Mouse (Mus musculus): ENCODE measurements around the gene F13b. TPM values are rescaled to one million over a fixed set of nuclear protein-coding genes. Genes with fewer than 3 reads are reported as not detected.
A peak's percentile ranks its signal among the peaks of the same experiment; 100 is the strongest.

F13b gene
- polyA plus RNA-seq, 1 experiment = not detected

DNA sequence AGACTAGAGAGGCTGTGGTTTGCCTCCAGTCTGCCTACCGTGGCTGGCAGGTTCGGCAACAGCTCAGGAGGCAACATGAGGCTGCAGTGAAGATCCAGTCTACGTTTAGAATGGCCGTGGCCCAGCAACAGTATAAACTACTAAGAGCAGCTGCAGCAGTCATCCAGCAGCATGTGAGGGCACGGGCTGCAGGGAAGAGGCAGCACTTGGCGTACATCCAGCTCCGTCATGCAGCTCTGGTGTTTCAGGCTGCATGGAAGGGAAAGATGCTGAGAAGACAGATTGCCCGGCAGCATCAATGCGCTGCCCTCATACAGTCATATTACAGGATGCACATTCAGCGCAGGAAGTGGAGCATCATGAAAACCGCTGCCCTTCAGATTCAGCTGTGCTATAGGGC lies 22.6 kb upstream of the F13b start:
- Histone ChIP-seq H3K36me3 (ENCODE audit: control insufficient read depth, insufficient read depth, low read length, poor library complexity, severe bottlenecking) (peaks cover 52% of the 10 kb centered on the region), H3K4me3 (ENCODE audit: low read depth, low read length) (no peak overlapping the region), H3K9ac (ENCODE audit: low read depth, poor library complexity, severe bottlenecking) (no peak overlapping the region), H3K27ac (ENCODE audit: insufficient read depth, low read length) (no peak overlapping the region), H3K4me1 (ENCODE audit: control insufficient read depth, insufficient read depth, low read length) (no peaks in the 10 kb centered on the region), H3K27me3 (ENCODE audit: control insufficient read depth, insufficient read depth, low read length, poor library complexity, severe bottlenecking) (no peaks in the 10 kb centered on the region), H3K9me3 (replicated peaks; ENCODE audit: control insufficient read depth, insufficient read depth, low read length, poor library complexity, severe bottlenecking) (no peaks in the 10 kb centered on the region)
- TF ChIP-seq EP300 (IDR thresholded peaks at IDR 0.05; ENCODE audit: insufficient read depth, low read depth, low read length) (no peak), POLR2A (IDR thresholded peaks at IDR 0.05; ENCODE audit: insufficient read depth, low read length) (no peak), CTCF (IDR thresholded peaks at IDR 0.05; ENCODE audit: low read depth, low read length) (no peak)

DNA sequence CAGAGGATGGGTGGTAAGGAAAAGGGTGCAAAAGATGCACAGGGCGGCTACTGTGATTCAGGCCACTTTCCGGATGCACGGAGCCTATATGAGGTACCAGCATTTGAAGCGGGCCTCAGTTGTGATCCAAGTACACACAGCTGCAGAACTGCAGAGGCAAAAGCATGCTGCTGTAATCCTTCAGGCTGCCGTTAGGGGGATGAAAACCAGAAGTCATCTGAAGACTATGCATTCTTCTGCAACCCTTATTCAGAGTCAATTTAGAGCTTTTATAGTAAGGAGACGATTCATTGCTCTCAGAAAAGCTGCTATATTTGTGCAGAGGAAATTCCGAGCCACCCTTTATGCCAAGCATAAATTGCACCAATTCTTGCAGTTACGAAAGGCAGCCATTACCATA lies 21.3 kb upstream of the F13b start:
- H3K36me3 ChIP-seq (ENCODE audit: control insufficient read depth, insufficient read depth, low read length, poor library complexity, severe bottlenecking) = peaks cover 39% of the 10 kb centered on the region

DNA sequence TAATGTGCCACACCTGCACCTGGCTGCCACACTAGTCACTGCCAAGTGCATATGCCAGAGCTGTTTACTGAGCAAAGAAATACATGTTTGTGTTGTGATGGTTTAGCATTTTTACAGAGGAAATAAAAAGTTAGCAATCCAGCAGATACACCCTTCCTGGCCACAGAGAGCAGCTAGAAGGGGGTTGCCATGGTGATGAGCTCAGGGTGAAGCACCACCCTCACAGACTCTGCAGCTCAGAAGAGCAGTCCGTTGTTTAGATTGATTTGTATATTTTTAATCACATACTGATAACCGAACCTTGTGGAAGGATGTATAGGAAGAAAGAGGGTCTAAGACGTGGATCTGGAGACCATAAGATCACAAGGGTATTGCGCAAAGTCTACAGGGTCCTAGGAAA lies 20.4 kb upstream of the F13b start:
- Histone ChIP-seq H3K36me3 (ENCODE audit: control insufficient read depth, insufficient read depth, low read length, poor library complexity, severe bottlenecking) (peaks cover 31% of the 10 kb centered on the region), H3K9ac (ENCODE audit: low read depth, poor library complexity, severe bottlenecking) (no peak overlapping the region), H3K27me3 (ENCODE audit: control insufficient read depth, insufficient read depth, low read length, poor library complexity, severe bottlenecking) (no peaks in the 10 kb centered on the region), H3K4me1 (ENCODE audit: control insufficient read depth, insufficient read depth, low read length) (no peaks in the 10 kb centered on the region), H3K4me3 (ENCODE audit: low read depth, low read length) (no peak overlapping the region), H3K9me3 (replicated peaks; ENCODE audit: control insufficient read depth, insufficient read depth, low read length, poor library complexity, severe bottlenecking) (no peaks in the 10 kb centered on the region), H3K27ac (ENCODE audit: insufficient read depth, low read length) (no peak overlapping the region)
- TF ChIP-seq EP300 (IDR thresholded peaks at IDR 0.05; ENCODE audit: insufficient read depth, low read depth, low read length) = no peak
- TF ChIP-seq POLR2A (IDR thresholded peaks at IDR 0.05; ENCODE audit: insufficient read depth, low read length) = no peak
- TF ChIP-seq CTCF (IDR thresholded peaks at IDR 0.05; ENCODE audit: low read depth, low read length) = no peak

More for the DNA sequence above, 21.3 kb upstream of the F13b start:
- H3K4me1 ChIP-seq (ENCODE audit: control insufficient read depth, insufficient read depth, low read length) = no peaks in the 10 kb centered on the region
- H3K27ac ChIP-seq (ENCODE audit: insufficient read depth, low read length) = no peak overlapping the region
- H3K9ac ChIP-seq (ENCODE audit: low read depth, poor library complexity, severe bottlenecking) = no peak overlapping the region
- TF ChIP-seq CTCF (IDR thresholded peaks at IDR 0.05; ENCODE audit: low read depth, low read length) = no peak
- no peak for TF ChIP-seq POLR2A (IDR thresholded peaks at IDR 0.05; ENCODE audit: insufficient read depth, low read length)
- TF ChIP-seq EP300 (IDR thresholded peaks at IDR 0.05; ENCODE audit: insufficient read depth, low read depth, low read length) = no peak
- no peaks in the 10 kb centered on the region for H3K9me3 ChIP-seq (replicated peaks; ENCODE audit: control insufficient read depth, insufficient read depth, low read length, poor library complexity, severe bottlenecking)
- no peak overlapping the region for H3K4me3 ChIP-seq (ENCODE audit: low read depth, low read length)
- H3K27me3 ChIP-seq (ENCODE audit: control insufficient read depth, insufficient read depth, low read length, poor library complexity, severe bottlenecking) = no peaks in the 10 kb centered on the region

DNA sequence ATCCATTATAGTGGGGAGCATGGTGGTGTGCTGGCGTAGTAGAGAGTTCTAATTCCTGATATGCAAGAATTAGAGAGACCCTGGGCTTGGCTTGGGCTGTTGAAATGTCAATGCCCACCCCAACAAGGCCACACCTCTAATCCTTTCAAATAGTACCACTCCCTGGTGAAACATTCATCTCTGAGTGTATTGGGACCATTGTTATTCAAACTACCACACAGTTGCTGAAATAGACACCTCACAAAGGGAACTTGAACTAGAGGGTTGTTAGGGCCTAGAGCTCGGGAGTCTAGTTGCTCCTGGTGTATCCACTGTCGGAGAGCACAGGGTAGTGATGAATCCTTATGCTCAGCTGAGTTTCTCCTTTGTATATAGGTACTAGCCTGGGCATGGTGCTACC lies 6.9 kb upstream of the F13b start:
- H3K4me3 ChIP-seq (ENCODE audit: low read depth, low read length) = no peak overlapping the region
- H3K9me3 ChIP-seq (replicated peaks; ENCODE audit: control insufficient read depth, insufficient read depth, low read length, poor library complexity, severe bottlenecking) = peaks cover 4% of the 10 kb centered on the region; the same call in 1 of the 2 replicates
- peaks cover 4% of the 10 kb centered on the region for H3K4me1 ChIP-seq (ENCODE audit: control insufficient read depth, insufficient read depth, low read length)
- H3K9ac ChIP-seq (ENCODE audit: low read depth, poor library complexity, severe bottlenecking) = no peak overlapping the region
- H3K27ac ChIP-seq (ENCODE audit: insufficient read depth, low read length) = peak overlapping the region; percentile 99
- H3K36me3 ChIP-seq (ENCODE audit: control insufficient read depth, insufficient read depth, low read length, poor library complexity, severe bottlenecking) = peaks cover 32% of the 10 kb centered on the region
- TF ChIP-seq POLR2A (IDR thresholded peaks at IDR 0.05; ENCODE audit: insufficient read depth, low read length) (no peak), CTCF (IDR thresholded peaks at IDR 0.05; ENCODE audit: low read depth, low read length) (no peak), EP300 (IDR thresholded peaks at IDR 0.05; ENCODE audit: insufficient read depth, low read depth, low read length) (peak; percentile 84)
- H3K27me3 ChIP-seq (ENCODE audit: control insufficient read depth, insufficient read depth, low read length, poor library complexity, severe bottlenecking) = no peaks in the 10 kb centered on the region

DNA sequence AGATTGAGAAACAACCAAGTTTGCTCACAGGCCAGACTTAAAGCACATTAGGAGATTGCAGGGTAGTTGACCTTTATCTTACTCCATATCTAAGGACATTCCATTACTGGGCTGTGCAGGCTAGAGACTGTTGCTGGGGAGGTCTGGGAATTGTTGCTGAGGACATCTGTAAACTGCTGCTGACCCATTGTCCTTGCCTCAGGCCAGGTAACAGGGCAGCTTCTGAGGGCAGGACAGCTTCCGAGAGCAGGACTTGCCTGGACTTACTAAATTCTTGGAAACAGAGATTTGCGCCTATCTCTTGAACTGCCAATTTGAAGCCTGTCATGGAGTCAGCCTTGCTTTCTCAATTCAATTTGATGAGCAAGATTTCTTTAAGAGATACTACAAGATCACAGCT lies 6.1 kb upstream of the F13b start:
- Histone ChIP-seq H3K27ac (ENCODE audit: insufficient read depth, low read length) (peak overlapping the region; percentile 99), H3K36me3 (ENCODE audit: control insufficient read depth, insufficient read depth, low read length, poor library complexity, severe bottlenecking) (peaks cover 25% of the 10 kb centered on the region), H3K9me3 (replicated peaks; ENCODE audit: control insufficient read depth, insufficient read depth, low read length, poor library complexity, severe bottlenecking) (peaks cover 4% of the 10 kb centered on the region; the same call in 1 of the 2 replicates), H3K4me1 (ENCODE audit: control insufficient read depth, insufficient read depth, low read length) (peaks cover 4% of the 10 kb centered on the region), H3K4me3 (ENCODE audit: low read depth, low read length) (no peak overlapping the region), H3K27me3 (ENCODE audit: control insufficient read depth, insufficient read depth, low read length, poor library complexity, severe bottlenecking) (no peaks in the 10 kb centered on the region), H3K9ac (ENCODE audit: low read depth, poor library complexity, severe bottlenecking) (no peak overlapping the region)
- TF ChIP-seq EP300 (IDR thresholded peaks at IDR 0.05; ENCODE audit: insufficient read depth, low read depth, low read length) = peak; percentile 99
- no peak for TF ChIP-seq CTCF (IDR thresholded peaks at IDR 0.05; ENCODE audit: low read depth, low read length)
- no peak for TF ChIP-seq POLR2A (IDR thresholded peaks at IDR 0.05; ENCODE audit: insufficient read depth, low read length)

DNA sequence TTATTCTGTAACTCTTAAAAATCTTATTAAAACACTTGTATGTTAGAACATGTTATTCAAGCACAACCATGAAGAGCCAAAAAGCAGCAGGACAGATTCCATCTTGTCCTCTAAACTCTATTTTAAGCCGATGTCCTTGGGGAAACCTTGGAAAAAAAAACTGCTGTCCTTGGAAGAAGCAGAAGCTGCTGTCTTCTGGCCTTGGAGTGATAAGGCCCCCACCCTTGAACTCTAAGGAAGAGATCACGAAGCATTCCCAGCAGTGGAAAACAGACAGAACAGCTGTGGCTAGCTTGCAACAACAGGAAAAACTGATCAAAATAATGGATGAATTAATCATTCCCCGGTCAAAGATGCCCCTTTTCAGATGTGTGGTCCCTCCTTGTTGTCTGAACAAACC lies 5.3 kb upstream of the F13b start:
- peaks cover 4% of the 10 kb centered on the region; the same call in 1 of the 2 replicates for H3K9me3 ChIP-seq (replicated peaks; ENCODE audit: control insufficient read depth, insufficient read depth, low read length, poor library complexity, severe bottlenecking)
- H3K36me3 ChIP-seq (ENCODE audit: control insufficient read depth, insufficient read depth, low read length, poor library complexity, severe bottlenecking) = peaks cover 22% of the 10 kb centered on the region
- H3K9ac ChIP-seq (ENCODE audit: low read depth, poor library complexity, severe bottlenecking) = no peak overlapping the region
- TF ChIP-seq EP300 (IDR thresholded peaks at IDR 0.05; ENCODE audit: insufficient read depth, low read depth, low read length) (0 out of 2 replicates have a peak, but pooled peaks have one; percentile 5), CTCF (IDR thresholded peaks at IDR 0.05; ENCODE audit: low read depth, low read length) (no peak), POLR2A (IDR thresholded peaks at IDR 0.05; ENCODE audit: insufficient read depth, low read length) (no peak)
- H3K27me3 ChIP-seq (ENCODE audit: control insufficient read depth, insufficient read depth, low read length, poor library complexity, severe bottlenecking) = no peaks in the 10 kb centered on the region
- H3K27ac ChIP-seq (ENCODE audit: insufficient read depth, low read length) = peak overlapping the region; percentile 99
- H3K4me1 ChIP-seq (ENCODE audit: control insufficient read depth, insufficient read depth, low read length) = peaks cover 3% of the 10 kb centered on the region
- H3K4me3 ChIP-seq (ENCODE audit: low read depth, low read length) = no peak overlapping the region
